Mouse (Mus musculus): Measurements from ENCODE around the gene Nfkbib. TPM values are rescaled to one million over a fixed set of nuclear protein-coding genes. Genes with fewer than 3 reads are reported as not detected.

Gene Nfkbib
- polyA plus RNA-seq, 1 experiment, result 34.0 TPM

GRCm38 (mm10) chr7:28716590-28717281 is 50.6 kb downstream of the Nfkbib start, which contains the start of gene Fbxo17:
TSS of gene Fbxo17 (plus strand) at chr7:28716804.
- TF ChIP-seq CTCF (IDR thresholded peaks at IDR 0.05; ENCODE audit: extremely low read depth, insufficient read depth, low read length) (no peak), POLR2A (IDR thresholded peaks at IDR 0.05; ENCODE audit: extremely low read depth, insufficient read depth, low read length) (no peak)
- Histone ChIP-seq H3K27ac (ENCODE audit: insufficient read depth, low read length) (no peak within 1 kb of the TSS), H3K4me3 (ENCODE audit: insufficient read depth, low read length) (peak within 1 kb of the TSS; percentile 31), H3K4me1 (ENCODE audit: control insufficient read depth, insufficient read depth, low read length) (no peaks in the 10 kb centered on the region; the same call in none of the 2 replicates)

- TF ChIP-seq CTCF (IDR thresholded peaks at IDR 0.05; ENCODE audit: extremely low read depth, insufficient read depth, low read length), result no peak
- no peak for TF ChIP-seq POLR2A (IDR thresholded peaks at IDR 0.05; ENCODE audit: extremely low read depth, insufficient read depth, low read length)
- Histone ChIP-seq H3K4me3 (ENCODE audit: insufficient read depth, low read length) (no peak overlapping the region), H3K4me1 (ENCODE audit: control insufficient read depth, insufficient read depth, low read length) (no peaks in the 10 kb centered on the region; the same call in none of the 2 replicates), H3K27ac (ENCODE audit: insufficient read depth, low read length) (no peak overlapping the region)
These were observed 51.7 kb downstream of the Nfkbib start for GRCm38 (mm10) chr7:28715598-28715997.

GRCm38 (mm10) chr7:28714667-28715066 is 52.6 kb downstream of the Nfkbib start:
- Histone ChIP-seq H3K4me3 (ENCODE audit: insufficient read depth, low read length) (no peak overlapping the region), H3K27ac (ENCODE audit: insufficient read depth, low read length) (no peak overlapping the region), H3K4me1 (ENCODE audit: control insufficient read depth, insufficient read depth, low read length) (no peaks in the 10 kb centered on the region; the same call in none of the 2 replicates)
- TF ChIP-seq CTCF (IDR thresholded peaks at IDR 0.05; ENCODE audit: extremely low read depth, insufficient read depth, low read length) (no peak), POLR2A (IDR thresholded peaks at IDR 0.05; ENCODE audit: extremely low read depth, insufficient read depth, low read length) (no peak)

- H3K4me3 ChIP-seq (ENCODE audit: insufficient read depth, low read length), result no peak overlapping the region
- H3K27ac ChIP-seq (ENCODE audit: insufficient read depth, low read length), result no peak overlapping the region
- H3K4me1 ChIP-seq (ENCODE audit: control insufficient read depth, insufficient read depth, low read length), result no peaks in the 10 kb centered on the region; the same call in none of the 2 replicates
- TF ChIP-seq CTCF (IDR thresholded peaks at IDR 0.05; ENCODE audit: extremely low read depth, insufficient read depth, low read length) (no peak), POLR2A (IDR thresholded peaks at IDR 0.05; ENCODE audit: extremely low read depth, insufficient read depth, low read length) (no peak)
These were observed 56.4 kb downstream of the Nfkbib start for GRCm38 (mm10) chr7:28710962-28711361.

GRCm38 (mm10) chr7:28709454-28709853 is 57.9 kb downstream of the Nfkbib start:
- no peak overlapping the region for H3K27ac ChIP-seq (ENCODE audit: insufficient read depth, low read length)
- no peaks in the 10 kb centered on the region; the same call in none of the 2 replicates for H3K4me1 ChIP-seq (ENCODE audit: control insufficient read depth, insufficient read depth, low read length)
- TF ChIP-seq CTCF (IDR thresholded peaks at IDR 0.05; ENCODE audit: extremely low read depth, insufficient read depth, low read length) (no peak), POLR2A (IDR thresholded peaks at IDR 0.05; ENCODE audit: extremely low read depth, insufficient read depth, low read length) (no peak)
- no peak overlapping the region for H3K4me3 ChIP-seq (ENCODE audit: insufficient read depth, low read length)

Other genes starting within 250 kb of the Nfkbib start
- not detected in 2 replicates for gene Ifnl3, start 244.7 kb downstream of the Nfkbib start, polyA plus RNA-seq (2012; rRNA removed)
- gene Sycn, start 226.6 kb downstream of the Nfkbib start, polyA plus RNA-seq (2012; rRNA removed), result not detected in 2 replicates
- 0.10 and 0.15 TPM in 2 replicates for gene Nccrp1, start 220.3 kb downstream of the Nfkbib start, polyA plus RNA-seq (2012; rRNA removed)
- gene Samd4b, start 169.4 kb downstream of the Nfkbib start, polyA plus RNA-seq (2012; rRNA removed), result 59.0 and 63.8 TPM in 2 replicates
- 8.0 and 8.2 TPM in 2 replicates for gene Pak4, start 169.3 kb downstream of the Nfkbib start, polyA plus RNA-seq (2012; rRNA removed)
- gene Acp7, start 136.2 kb downstream of the Nfkbib start, polyA plus RNA-seq (2012; rRNA removed), result 0.89 and 1.3 TPM in 2 replicates
- gene Fbxo27, start 74.7 kb downstream of the Nfkbib start, polyA plus RNA-seq (2012; rRNA removed), result 37.5 and 45.6 TPM in 2 replicates
- gene Fbxo17, start 50.7 kb downstream of the Nfkbib start, polyA plus RNA-seq (2012; rRNA removed), result 3.0 and 3.4 TPM in 2 replicates
- 94.0 and 104 TPM in 2 replicates for gene Mrps12, start 25.7 kb downstream of the Nfkbib start, polyA plus RNA-seq (2012; rRNA removed)
- gene Sars2, start 25.5 kb downstream of the Nfkbib start, polyA plus RNA-seq (2012; rRNA removed), result 15.2 and 15.5 TPM in 2 replicates
- 2.9 and 4.5 TPM in 2 replicates for gene Ccer2, start 11.3 kb downstream of the Nfkbib start, polyA plus RNA-seq (2012; rRNA removed)
- 267 and 291 TPM in 2 replicates for gene Sirt2, start 777 bp downstream of the Nfkbib start, polyA plus RNA-seq (2012; rRNA removed)
- 2.3 and 2.4 TPM in 2 replicates for gene Rinl, start 21.5 kb upstream of the Nfkbib start, polyA plus RNA-seq (2012; rRNA removed)
- 350 and 362 TPM in 2 replicates for gene Hnrnpl, start 41.0 kb upstream of the Nfkbib start, polyA plus RNA-seq (2012; rRNA removed)
- 90.4 and 92.9 TPM in 2 replicates for gene Ech1, start 57.7 kb upstream of the Nfkbib start, polyA plus RNA-seq (2012; rRNA removed)
- gene Lgals4, start 66.3 kb upstream of the Nfkbib start, polyA plus RNA-seq (2012; rRNA removed), result 8.2 and 9.5 TPM in 2 replicates
- 1.2 and 1.3 TPM in 2 replicates for gene Lgals7, start 96.3 kb upstream of the Nfkbib start, polyA plus RNA-seq (2012; rRNA removed)
- 1.2 and 1.8 TPM in 2 replicates for gene Capn12, start 113.9 kb upstream of the Nfkbib start, polyA plus RNA-seq (2012; rRNA removed)
- gene Actn4, start 194.8 kb upstream of the Nfkbib start, polyA plus RNA-seq (2012; rRNA removed), result 170 and 178 TPM in 2 replicates
- 307 and 320 TPM in 2 replicates for gene Eif3k, start 214.4 kb upstream of the Nfkbib start, polyA plus RNA-seq (2012; rRNA removed)
- 2.2 and 2.8 TPM in 2 replicates for gene Map4k1, start 214.5 kb upstream of the Nfkbib start, polyA plus RNA-seq (2012; rRNA removed)

Measured in cortical plate, adult 2 months (tissue).